Comparison of ENCODE assay signal across 17 mouse cellular contexts in genomic region chr5:111790527-111790926, GRCm38 (mm10). TPM values are rescaled to one million over a fixed set of nuclear protein-coding genes. Genes with fewer than 3 reads are reported as not detected.
DNase-seq lines count a peak whose midpoint lies in the region; ATAC-seq and TF ChIP-seq lines count a peak whose summit lies in the region.
"Had no signal": no experiment of that assay in that cellular context is flagged by ENCODE, and none has a peak within 500 bp of the region (broad histone marks: within the 10 kb centered on the region; RNA-seq: fewer than 3 reads in every experiment).

No protein-coding gene starts in this region.

- no peak for ATAC-seq in liver, postnatal 0 days
- ATAC-seq: forebrain, embryonic 14.5 days; inflammation-experienced regulatory T-cells, adult 6 months had no signal

- no peak overlapping the region for H3K4me3 ChIP-seq in liver, postnatal 0 days (ENCODE audit: low read depth, low read length)
- H3K4me3 ChIP-seq in embryonic facial prominence, embryonic 10.5 days, result no peak overlapping the region
- H3K4me3 ChIP-seq in limb, embryonic 10.5 days, result no peak overlapping the region
- H3K4me3 ChIP-seq: midbrain, embryonic 12.5 days; neural tube, embryonic 12.5 days; stomach, embryonic 15.5 days had no signal

- no peak overlapping the region for H3K27ac ChIP-seq in liver, postnatal 0 days (ENCODE audit: low read depth)
- peak overlapping the region; percentile 51; the same call in 1 of the 2 replicates for H3K27ac ChIP-seq in embryonic facial prominence, embryonic 10.5 days (replicated peaks)
- H3K27ac ChIP-seq in limb, embryonic 10.5 days, result peak overlapping the region; percentile 50; the same call in 1 of the 2 replicates
- H3K27ac ChIP-seq: midbrain, embryonic 12.5 days; neural tube, embryonic 12.5 days; stomach, embryonic 15.5 days had no signal

- peaks cover 2% of the 10 kb centered on the region; the same call in 1 of the 2 replicates for H3K4me1 ChIP-seq in liver, postnatal 0 days (ENCODE audit: insufficient read depth)
- H3K4me1 ChIP-seq in embryonic facial prominence, embryonic 10.5 days, result peaks cover 48% of the 10 kb centered on the region
- H3K4me1 ChIP-seq in limb, embryonic 10.5 days, result peaks cover 32% of the 10 kb centered on the region
- H3K4me1 ChIP-seq: midbrain, embryonic 12.5 days had no signal

- DNase-seq in heart, adult 11 months, result peak; percentile 94
- no peak for DNase-seq in heart, adult 8-10 months (ENCODE audit: low spot score)
- DNase-seq in liver, result peak; percentile 26
- DNase-seq in liver, postnatal 0 days, result no peak
- DNase-seq in embryonic facial prominence, embryonic 10.5 days (ENCODE audit: low spot score), result no peak
- no peak for DNase-seq in limb, embryonic 10.5 days (ENCODE audit: low spot score)
- no peak for DNase-seq in thymus, postnatal 0 days (ENCODE audit: low spot score)
- no peak for DNase-seq in left cerebral cortex, postnatal 25 days (ENCODE audit: low spot score in 2 of 2)
- DNase-seq: adrenal gland, adult 8-10 months had no signal

- H3K27me3 ChIP-seq in liver, postnatal 0 days (ENCODE audit: insufficient read depth, low read length), result no peaks in the 10 kb centered on the region
- H3K27me3 ChIP-seq in embryonic facial prominence, embryonic 10.5 days (replicated peaks; ENCODE audit: low read depth, poor library complexity, severe bottlenecking), result no peaks in the 10 kb centered on the region
- peaks cover 77% of the 10 kb centered on the region for H3K27me3 ChIP-seq in limb, embryonic 10.5 days (ENCODE audit: low read depth, poor library complexity, severe bottlenecking)
- H3K27me3 ChIP-seq: neural tube, embryonic 12.5 days; stomach, embryonic 15.5 days had no signal

- no peaks in the 10 kb centered on the region for H3K36me3 ChIP-seq in liver, postnatal 0 days (replicated peaks; ENCODE audit: insufficient read depth, low read length)
- H3K36me3 ChIP-seq in embryonic facial prominence, embryonic 10.5 days (replicated peaks), result no peaks in the 10 kb centered on the region
- H3K36me3 ChIP-seq in limb, embryonic 10.5 days, result no peaks in the 10 kb centered on the region
- H3K36me3 ChIP-seq: midbrain, embryonic 12.5 days; neural tube, embryonic 12.5 days; stomach, embryonic 15.5 days had no signal

- WGBS in liver, postnatal 0 days (ENCODE audit: insufficient replicate concordance), result 51% methylated on average over 9 of the region's 9 CpGs
- 68% methylated on average over 9 of the region's 9 CpGs for WGBS in embryonic facial prominence, embryonic 10.5 days
- WGBS in limb, embryonic 10.5 days, result 44% methylated on average over 9 of the region's 9 CpGs

- no peaks in the 10 kb centered on the region for H3K9me3 ChIP-seq in liver, postnatal 0 days (ENCODE audit: low read length)
- no peaks in the 10 kb centered on the region for H3K9me3 ChIP-seq in embryonic facial prominence, embryonic 10.5 days
- no peaks in the 10 kb centered on the region for H3K9me3 ChIP-seq in limb, embryonic 10.5 days (replicated peaks)
- H3K9me3 ChIP-seq: midbrain, embryonic 12.5 days; neural tube, embryonic 12.5 days; stomach, embryonic 15.5 days had no signal

- no peak overlapping the region for H3K4me2 ChIP-seq in liver, postnatal 0 days (ENCODE audit: low read depth, low read length)
- H3K4me2 ChIP-seq: midbrain, embryonic 12.5 days; neural tube, embryonic 12.5 days; stomach, embryonic 15.5 days had no signal

- TF ChIP-seq EP300 in liver, postnatal 0 days (IDR thresholded peaks at IDR 0.05; ENCODE audit: low read depth), result no peak

- no peak for TF ChIP-seq CTCF in liver, postnatal 0 days (IDR thresholded peaks at IDR 0.05; ENCODE audit: low read depth)

- intact Hi-C loops in left cerebral cortex, postnatal 25 days (cut with DNase I), result loop anchor here (2.0 kb wide), 1 partner anchor 70 kb away; no protein-coding TSS in a partner anchor

- no peak overlapping the region for H3K9ac ChIP-seq in liver, postnatal 0 days (replicated peaks)
- H3K9ac ChIP-seq: midbrain, embryonic 12.5 days; neural tube, embryonic 12.5 days; stomach, embryonic 15.5 days had no signal

RNA-seq across cellular contexts. Expression of gene Gm26897, which starts 56.8 kb away (rescaled TPM):
- not detected for total RNA-seq in heart, adult 8-10 months (2022)
- not detected in 2 replicates for polyA plus RNA-seq in liver, postnatal 0 days (2015; fragmentation: Nextera tagmentation; extraction: Ambion mirVana)
- not detected in 2 replicates for polyA plus RNA-seq in embryonic facial prominence, embryonic 10.5 days (2016; fragmentation: Nextera tagmentation; extraction: Ambion mirVana)
- not detected in 2 replicates for polyA plus RNA-seq in limb, embryonic 10.5 days (2016; fragmentation: Nextera tagmentation; extraction: Ambion mirVana)
- not detected in 2 replicates for polyA plus RNA-seq in thymus, postnatal 0 days (2015; fragmentation: Nextera tagmentation; extraction: Ambion mirVana)
- not detected for total RNA-seq in left cerebral cortex, postnatal 25 days (2021)
- total RNA-seq: adrenal gland, adult 8-10 months; gastrocnemius, postnatal 4 days; left cerebral cortex, adult 8-10 months had no signal
- polyA plus RNA-seq: forebrain, embryonic 14.5 days; inflammation-experienced regulatory T-cells, adult 6 months; liver, embryonic 16.5 days; midbrain, embryonic 12.5 days; neural tube, embryonic 12.5 days; stomach, embryonic 15.5 days had no signal

Comparison
In these comparisons a context has a peak if more than half of its experiments do, and no peak if none do; other contexts are left out.
1. DNase-seq: peak in heart, adult 11 months (single experiment) and liver (single experiment); none in heart, adult 8-10 months (single experiment), liver, postnatal 0 days (single experiment), embryonic facial prominence, embryonic 10.5 days (single experiment), limb, embryonic 10.5 days (single experiment), thymus, postnatal 0 days (single experiment) and left cerebral cortex, postnatal 25 days (0 of 2).